Comparison of ENCODE assay signal across 12 mouse cellular contexts in genomic region chr9:103287840-103288488, GRCm38 (mm10). TPM values are rescaled to one million over a fixed set of nuclear protein-coding genes. Genes with fewer than 3 reads are reported as not detected.
A peak's percentile ranks its signal among the peaks of the same experiment; 100 is the strongest.
DNase-seq lines count a peak whose midpoint lies in the region; ATAC-seq and TF ChIP-seq lines count a peak whose summit lies in the region.
"Had no signal": no experiment of that assay in that cellular context is flagged by ENCODE, and none has a peak within 500 bp of the region (broad histone marks: within the 10 kb centered on the region; RNA-seq: fewer than 3 reads in every experiment).

No protein-coding gene starts in this region.

- no peak for DNase-seq in kidney, postnatal 4 days
- DNase-seq in c-Kit-positive CD71-negative TER-119-negative erythroid progenitor cells, embryonic 14.5 days (ENCODE audit: low read depth): peak; percentile 34
- peak; percentile 90 for DNase-seq in liver, adult 2 months (ENCODE audit: extremely low read depth, low read depth, low spot score)
- DNase-seq in spleen, postnatal 4 days (ENCODE audit: low spot score in 2 of 2): peak; percentile 84 to 86
- no peak for DNase-seq in embryo, embryonic 10.5 days (ENCODE audit: low spot score)
- DNase-seq in cerebellum, adult 9-11 months: no peak
- DNase-seq in right cerebral cortex, postnatal 4 days: no peak
- DNase-seq: adrenal gland, adult 2 months; cerebellum, adult 8-10 months; lung, adult 2 months; thymus, adult 2 months had no signal

- H3K27me3 ChIP-seq in kidney, embryonic 16.5 days (ENCODE audit: insufficient read depth, low read length): no peaks in the 10 kb centered on the region
- H3K27me3 ChIP-seq in liver, adult 2 months (ENCODE audit: control insufficient read depth, insufficient read depth, low read length): no peaks in the 10 kb centered on the region

- H3K27ac ChIP-seq in kidney, embryonic 16.5 days (ENCODE audit: low read length): no peak overlapping the region
- peak overlapping the region; percentile 90 for H3K27ac ChIP-seq in liver, adult 2 months (replicated peaks; ENCODE audit: insufficient read depth, low read depth, low read length)

- peak; percentile 61; the same call in 1 of the 2 replicates for ATAC-seq in kidney, embryonic 16.5 days (ENCODE audit: low FRiP score, low TSS enrichment)

- TF ChIP-seq POLR2A in liver, adult 2 months (IDR thresholded peaks at IDR 0.05; ENCODE audit: extremely low read depth, insufficient read depth, low read length): peak; percentile 76

- H3K4me2 ChIP-seq in kidney, embryonic 16.5 days (replicated peaks; ENCODE audit: low read depth, low read length): no peak overlapping the region

- 89% methylated on average over 19 of the region's 19 CpGs for WGBS in kidney, embryonic 16.5 days
- WGBS in liver, adult 2 months: 28% methylated on average over 19 of the region's 19 CpGs

- H3K36me3 ChIP-seq in kidney, embryonic 16.5 days (ENCODE audit: insufficient read depth, low read length): no peaks in the 10 kb centered on the region
- H3K36me3 ChIP-seq in liver, adult 2 months (ENCODE audit: control insufficient read depth, insufficient read depth, low read length): no peaks in the 10 kb centered on the region

- H3K4me1 ChIP-seq in kidney, embryonic 16.5 days (ENCODE audit: insufficient read depth, low read length): 0 out of 2 replicates have a peak, but pooled peaks cover 6% of the 10 kb centered on the region
- H3K4me1 ChIP-seq in liver, adult 2 months (ENCODE audit: control insufficient read depth, insufficient read depth, low read length): peaks cover 22% of the 10 kb centered on the region

- no peaks in the 10 kb centered on the region for H3K9me3 ChIP-seq in kidney, embryonic 16.5 days (ENCODE audit: low read length)

- H3K4me3 ChIP-seq in kidney, embryonic 16.5 days (ENCODE audit: low read length): no peak overlapping the region
- peak overlapping the region; percentile 74 for H3K4me3 ChIP-seq in liver, adult 2 months (ENCODE audit: insufficient read depth, low read depth, low read length)

- TF ChIP-seq CTCF in liver, adult 2 months (IDR thresholded peaks at IDR 0.05; ENCODE audit: low read depth, low read length): no peak

- peaks cover 22% of the 10 kb centered on the region; the same call in 1 of the 2 replicates for H3K79me2 ChIP-seq in liver, adult 2 months (ENCODE audit: control insufficient read depth, insufficient read depth, low read length)

- no peak overlapping the region for H3K9ac ChIP-seq in kidney, embryonic 16.5 days (replicated peaks; ENCODE audit: low read length)
- peak overlapping the region; percentile 80 for H3K9ac ChIP-seq in liver, adult 2 months (ENCODE audit: low read depth, low read length)

RNA-seq across cellular contexts. Expression of gene 1300017J02Rik, which starts 16.9 kb away (rescaled TPM):
- 1.6 and 1.7 TPM in 2 replicates for polyA plus RNA-seq in kidney, embryonic 16.5 days (2015; fragmentation: Nextera tagmentation; extraction: Ambion mirVana)
- total RNA-seq in liver, adult 2 months (2014; rRNA removed): 600 and 608 TPM in 2 replicates
- polyA plus RNA-seq in liver, adult 2 months (2012; rRNA removed): 267 and 288 TPM in 2 replicates

RNA-seq across cellular contexts. Expression of gene Topbp1, which starts 17.1 kb away (rescaled TPM):
- 57.3 and 60.4 TPM in 2 replicates for polyA plus RNA-seq in kidney, embryonic 16.5 days (2015; fragmentation: Nextera tagmentation; extraction: Ambion mirVana)
- total RNA-seq in liver, adult 2 months (2014; rRNA removed): 7.9 and 8.4 TPM in 2 replicates
- polyA plus RNA-seq in liver, adult 2 months (2012; rRNA removed): 1.9 and 2.3 TPM in 2 replicates

RNA-seq across cellular contexts. Expression of gene Trf, which starts 57.7 kb away (rescaled TPM):
- 52.0 and 65.5 TPM in 2 replicates for polyA plus RNA-seq in kidney, embryonic 16.5 days (2015; fragmentation: Nextera tagmentation; extraction: Ambion mirVana)
- 18,586 and 23,528 TPM in 2 replicates for total RNA-seq in liver, adult 2 months (2014; rRNA removed)
- 26,375 and 34,444 TPM in 2 replicates for polyA plus RNA-seq in liver, adult 2 months (2012; rRNA removed)

RNA-seq across cellular contexts. Expression of gene Gm20425, which starts 57.9 kb away (rescaled TPM):
- 0.45 TPM in 1 of 2 replicates, not detected in the other for polyA plus RNA-seq in kidney, embryonic 16.5 days (2015; fragmentation: Nextera tagmentation; extraction: Ambion mirVana)
- 0.94 and 1.1 TPM in 2 replicates for total RNA-seq in liver, adult 2 months (2014; rRNA removed)
- 0.37 and 0.43 TPM in 2 replicates for polyA plus RNA-seq in liver, adult 2 months (2012; rRNA removed)
- polyA plus RNA-seq: adrenal gland, adult 2 months; thymus, adult 2 months had no signal

Comparison
In these comparisons a context has a peak if more than half of its experiments do, and no peak if none do; other contexts are left out.
1. DNase-seq: peak in c-Kit-positive CD71-negative TER-119-negative erythroid progenitor cells, embryonic 14.5 days (single experiment), liver, adult 2 months (single experiment) and spleen, postnatal 4 days (2 of 2); none in kidney, postnatal 4 days (0 of 2), embryo, embryonic 10.5 days (single experiment), cerebellum, adult 9-11 months (single experiment) and right cerebral cortex, postnatal 4 days (single experiment).
2. RNA of gene 1300017J02Rik, which starts 16.9 kb away (polyA plus RNA-seq): 267 to 288 TPM in liver, adult 2 months; 1.6 to 1.7 TPM in kidney, embryonic 16.5 days; every median in the first group is over 100 times any median in the second.
3. RNA of gene Topbp1, which starts 17.1 kb away (polyA plus RNA-seq): 57.3 to 60.4 TPM in kidney, embryonic 16.5 days; 1.9 to 2.3 TPM in liver, adult 2 months; every median in the first group is over 10 times any median in the second.
4. RNA of gene Trf, which starts 57.7 kb away (polyA plus RNA-seq): 26,375 to 34,444 TPM in liver, adult 2 months; 52.0 to 65.5 TPM in kidney, embryonic 16.5 days; every median in the first group is over 100 times any median in the second.